Mouse (Mus musculus) CH12F3 (cell line): ENCODE results near the gene E030018B13Rik.

Experiments used
- in situ Hi-C: fragments of 300-500 bp; cut with MboI; formaldehyde crosslinking; loops from 2 replicates; pipeline ENCODE4 v1.14.3; 2020; ENCODE audit warnings: low sequenced_read_pairs

The E030018B13Rik gene

DNA sequence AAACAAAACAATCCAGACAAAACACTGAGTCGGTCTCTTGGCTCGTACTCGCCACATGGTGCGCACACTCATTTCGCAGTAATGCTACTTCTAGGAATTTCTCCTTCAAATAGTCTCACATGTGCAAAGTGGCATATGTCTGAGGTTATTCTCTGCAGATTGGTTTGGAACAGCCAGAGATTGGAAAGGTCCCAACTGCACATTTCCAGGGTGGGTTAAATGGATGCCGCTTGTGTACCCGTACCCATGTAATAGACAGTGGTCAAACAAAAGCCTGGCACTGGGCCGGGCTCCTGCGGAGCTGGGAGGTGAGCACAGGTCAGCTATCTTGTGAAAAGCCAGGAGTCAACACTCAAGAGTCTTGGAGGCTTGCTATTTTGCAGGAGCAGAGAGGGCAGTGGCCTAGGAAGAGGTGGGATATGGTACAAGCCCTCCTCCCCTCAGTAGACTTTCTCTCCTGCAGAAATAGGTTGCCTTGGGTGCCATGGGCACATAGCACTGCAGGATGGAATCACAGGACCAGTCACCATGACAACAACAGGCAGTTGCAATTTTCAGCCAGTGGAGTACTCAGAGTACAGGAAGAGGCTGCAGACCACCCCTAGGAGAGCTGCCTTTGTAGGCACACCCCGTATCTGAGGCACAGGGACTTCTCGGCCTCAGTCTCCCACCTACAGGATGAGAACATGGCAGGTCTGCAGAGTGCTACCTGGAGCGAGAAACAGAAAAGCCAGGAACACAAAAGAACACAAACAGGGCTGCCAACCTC lies 41.4 kb downstream of the E030018B13Rik start:
- in situ Hi-C loops: no loop called here

- in situ Hi-C loops: no loop called here
Observed at GRCm38 (mm10) chr7:63963632-63964031, 47.0 kb downstream of the E030018B13Rik start.

GRCm38 (mm10) chr7:63964121-63964520 lies 47.5 kb downstream of the E030018B13Rik start:
- in situ Hi-C loops: no loop called here

DNA sequence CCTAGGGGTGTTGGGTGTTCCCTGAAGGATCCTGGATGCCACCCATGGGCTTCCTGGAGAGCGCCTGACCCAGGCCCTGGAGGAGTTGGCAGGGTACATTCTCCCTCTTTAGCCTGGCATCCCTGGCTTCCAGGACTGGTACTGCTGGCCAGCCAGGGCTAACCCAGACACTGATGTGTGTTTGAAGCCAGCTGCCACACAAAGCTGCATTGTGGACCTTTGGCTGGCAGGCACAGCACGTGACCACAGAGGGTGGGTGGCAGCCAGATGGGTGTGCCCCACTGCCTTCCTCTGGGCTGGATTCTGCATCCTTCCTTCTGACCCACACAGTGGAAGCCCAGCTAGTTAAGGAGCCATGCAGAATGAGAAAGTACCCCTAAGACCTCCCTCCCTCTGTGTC lies 48.5 kb downstream of the E030018B13Rik start:
- in situ Hi-C loops: no loop called here

DNA sequence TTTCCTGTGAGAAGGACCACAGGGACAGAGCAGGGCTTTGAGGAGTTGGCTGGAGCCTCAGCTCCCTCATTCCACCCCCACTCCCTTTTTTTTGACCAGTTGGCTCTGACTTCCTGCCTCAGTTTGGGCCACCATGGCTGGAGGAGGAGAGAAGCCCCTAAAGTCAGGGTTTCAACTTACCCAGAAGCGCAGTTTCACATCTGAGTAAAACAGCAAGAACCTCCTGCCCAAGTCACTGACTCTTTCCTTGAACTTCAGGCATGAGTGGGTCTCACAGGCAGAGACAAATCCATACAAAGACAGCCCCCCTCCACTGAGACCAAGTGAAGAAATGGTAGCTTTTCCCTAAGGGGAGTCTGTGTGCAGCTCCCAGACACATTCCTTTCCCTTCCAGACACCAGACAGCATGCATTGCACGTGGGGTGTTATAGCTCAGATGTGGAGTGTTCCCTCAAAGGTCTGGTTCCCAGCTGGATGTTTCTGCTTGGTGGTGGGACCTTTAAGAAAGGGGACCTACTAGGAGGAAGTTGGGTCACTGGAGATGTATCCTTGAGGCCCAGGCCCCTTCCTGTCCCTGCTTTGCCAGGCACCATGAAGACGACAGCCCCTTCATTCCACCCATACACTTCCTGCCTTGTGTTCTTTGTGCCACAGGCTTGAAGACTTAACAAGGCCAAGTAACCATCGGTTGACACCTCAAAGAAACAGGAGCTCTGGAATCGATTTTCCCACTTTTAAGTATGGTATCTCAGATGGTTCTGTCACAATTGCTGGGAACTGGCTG lies 49.2 kb downstream of the E030018B13Rik start:
- in situ Hi-C loops: no loop called here

- in situ Hi-C loops: no loop called here
Observed at GRCm38 (mm10) chr7:63969941-63970340, 53.3 kb downstream of the E030018B13Rik start.
